Mouse (Mus musculus): ENCODE data around the gene Tanc1. TPM values are rescaled to one million over a fixed set of nuclear protein-coding genes. Genes with fewer than 3 reads are reported as not detected.

The Tanc1 gene
- polyA plus RNA-seq, 1 experiment from 2014 or later, result 22.9 TPM

- H3K4me1 ChIP-seq (replicated peaks), result peaks cover 30% of the 10 kb centered on the region
- no peak overlapping the region for H3K4me3 ChIP-seq
- H3K9me3 ChIP-seq (replicated peaks), result no peaks in the 10 kb centered on the region
- H3K4me2 ChIP-seq, result no peak overlapping the region
- 82% methylated on average over 5 of the region's 5 CpGs for WGBS
- no peaks in the 10 kb centered on the region for H3K36me3 ChIP-seq
- H3K27ac ChIP-seq, result no peak overlapping the region
- H3K27me3 ChIP-seq, result no peaks in the 10 kb centered on the region
- no peak overlapping the region for H3K9ac ChIP-seq
- ATAC-seq (replicated peaks; ENCODE audit: insufficient number of reproducible peaks, insufficient read depth, low FRiP score, low read depth), result no peak
These were observed 111.5 kb downstream of the Tanc1 start for GRCm38 (mm10) chr2:59723311-59723710.

DNA sequence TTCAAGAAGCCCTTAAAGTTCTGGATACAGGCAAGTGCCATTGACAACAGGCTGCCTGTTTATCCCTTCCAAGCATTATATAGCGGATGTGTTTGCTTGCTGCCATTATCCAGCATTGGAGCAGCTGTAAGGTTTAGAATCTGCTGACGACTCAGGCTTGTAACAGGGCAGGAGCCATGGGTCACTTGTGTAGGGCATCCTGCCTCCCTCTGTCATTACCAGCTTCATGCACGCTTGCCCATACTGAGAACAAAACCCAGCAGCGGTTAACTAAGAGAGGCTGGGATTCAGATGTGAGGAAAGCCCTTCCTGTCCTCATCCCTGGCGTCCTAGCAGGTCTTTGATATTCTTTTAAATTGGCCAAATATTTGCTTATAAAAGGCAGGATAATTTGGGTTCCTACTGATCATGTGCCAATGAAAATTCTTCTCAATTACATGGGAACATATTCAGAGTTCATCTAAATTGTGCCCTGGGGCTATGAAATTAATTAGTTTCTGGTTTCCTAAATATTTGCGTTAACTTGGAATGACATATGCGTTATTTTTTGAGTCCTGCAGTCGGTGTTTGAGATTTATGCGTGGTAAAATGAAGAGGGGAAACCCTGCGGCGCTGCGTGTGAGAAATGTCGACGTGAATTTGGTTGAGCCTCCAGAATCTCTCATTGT is 113.8 kb downstream of the Tanc1 start:
- H3K27me3 ChIP-seq, result no peaks in the 10 kb centered on the region
- peaks cover 9% of the 10 kb centered on the region; the same call in 1 of the 2 replicates for H3K36me3 ChIP-seq
- 81% methylated on average over 14 of the region's 14 CpGs for WGBS
- no peaks in the 10 kb centered on the region for H3K9me3 ChIP-seq (replicated peaks)
- H3K4me1 ChIP-seq (replicated peaks), result peaks cover 24% of the 10 kb centered on the region
- H3K27ac ChIP-seq, result no peak overlapping the region
- no peak for ATAC-seq (replicated peaks; ENCODE audit: insufficient number of reproducible peaks, insufficient read depth, low FRiP score, low read depth)
- no peak overlapping the region for H3K4me2 ChIP-seq
- no peak overlapping the region for H3K4me3 ChIP-seq
- H3K9ac ChIP-seq, result no peak overlapping the region

- Histone ChIP-seq H3K9ac (no peak overlapping the region), H3K27me3 (no peaks in the 10 kb centered on the region), H3K9me3 (replicated peaks) (no peaks in the 10 kb centered on the region), H3K36me3 (peaks cover 9% of the 10 kb centered on the region; the same call in 1 of the 2 replicates), H3K4me2 (no peak overlapping the region), H3K4me1 (replicated peaks) (peaks cover 12% of the 10 kb centered on the region), H3K27ac (no peak overlapping the region), H3K4me3 (no peak overlapping the region)
- no peak for ATAC-seq (replicated peaks; ENCODE audit: insufficient number of reproducible peaks, insufficient read depth, low FRiP score, low read depth)
- 74% methylated on average over 3 of the region's 3 CpGs for WGBS
These were observed 120.0 kb downstream of the Tanc1 start for GRCm38 (mm10) chr2:59731831-59732230.

GRCm38 (mm10) chr2:59733410-59733809 is 121.6 kb downstream of the Tanc1 start:
- Histone ChIP-seq H3K9me3 (replicated peaks) (no peaks in the 10 kb centered on the region), H3K4me2 (no peak overlapping the region), H3K27ac (no peak overlapping the region), H3K9ac (no peak overlapping the region), H3K4me3 (no peak overlapping the region), H3K36me3 (peaks cover 9% of the 10 kb centered on the region; the same call in 1 of the 2 replicates), H3K27me3 (no peaks in the 10 kb centered on the region), H3K4me1 (replicated peaks) (peaks cover 20% of the 10 kb centered on the region)
- ATAC-seq (replicated peaks; ENCODE audit: insufficient number of reproducible peaks, insufficient read depth, low FRiP score, low read depth), result no peak
- 67% methylated on average over 5 of the region's 5 CpGs for WGBS

GRCm38 (mm10) chr2:59736401-59736898 is 124.6 kb downstream of the Tanc1 start:
- Histone ChIP-seq H3K36me3 (no peaks in the 10 kb centered on the region), H3K9ac (no peak overlapping the region), H3K4me2 (no peak overlapping the region), H3K4me1 (replicated peaks) (peaks cover 29% of the 10 kb centered on the region), H3K4me3 (no peak overlapping the region), H3K9me3 (replicated peaks) (no peaks in the 10 kb centered on the region), H3K27me3 (no peaks in the 10 kb centered on the region), H3K27ac (no peak overlapping the region)
- no peak for ATAC-seq (replicated peaks; ENCODE audit: insufficient number of reproducible peaks, insufficient read depth, low FRiP score, low read depth)
- 66% methylated on average over 10 of the region's 10 CpGs for WGBS

GRCm38 (mm10) chr2:59737368-59737767 is 125.5 kb downstream of the Tanc1 start:
- WGBS, result 89% methylated on average over 6 of the region's 6 CpGs
- no peaks in the 10 kb centered on the region for H3K27me3 ChIP-seq
- no peak overlapping the region for H3K27ac ChIP-seq
- H3K4me1 ChIP-seq (replicated peaks), result peaks cover 36% of the 10 kb centered on the region
- no peak overlapping the region for H3K4me2 ChIP-seq
- H3K9ac ChIP-seq, result no peak overlapping the region
- no peak overlapping the region for H3K4me3 ChIP-seq
- no peaks in the 10 kb centered on the region for H3K9me3 ChIP-seq (replicated peaks)
- ATAC-seq (replicated peaks; ENCODE audit: insufficient number of reproducible peaks, insufficient read depth, low FRiP score, low read depth), result no peak
- no peaks in the 10 kb centered on the region for H3K36me3 ChIP-seq

GRCm38 (mm10) chr2:59738356-59738755 is 126.5 kb downstream of the Tanc1 start:
- no peaks in the 10 kb centered on the region for H3K36me3 ChIP-seq
- H3K4me1 ChIP-seq (replicated peaks), result peaks cover 38% of the 10 kb centered on the region
- no peak overlapping the region for H3K9ac ChIP-seq
- H3K27me3 ChIP-seq, result no peaks in the 10 kb centered on the region
- no peak overlapping the region for H3K4me3 ChIP-seq
- 0 out of 2 replicates have a peak, but pooled peaks have one; percentile 57 for ATAC-seq (replicated peaks; ENCODE audit: insufficient number of reproducible peaks, insufficient read depth, low FRiP score, low read depth)
- no peaks in the 10 kb centered on the region for H3K9me3 ChIP-seq (replicated peaks)
- 78% methylated on average over 5 of the region's 5 CpGs for WGBS
- H3K4me2 ChIP-seq, result no peak overlapping the region
- no peak overlapping the region for H3K27ac ChIP-seq

- no peak for ATAC-seq (replicated peaks; ENCODE audit: insufficient number of reproducible peaks, insufficient read depth, low FRiP score, low read depth)
- Histone ChIP-seq H3K27me3 (no peaks in the 10 kb centered on the region), H3K4me3 (no peak overlapping the region), H3K9me3 (replicated peaks) (no peaks in the 10 kb centered on the region), H3K27ac (no peak overlapping the region), H3K9ac (no peak overlapping the region), H3K36me3 (no peaks in the 10 kb centered on the region), H3K4me1 (replicated peaks) (peaks cover 38% of the 10 kb centered on the region), H3K4me2 (no peak overlapping the region)
- WGBS, result 81% methylated on average over 8 of the region's 8 CpGs
These were observed 127.2 kb downstream of the Tanc1 start for GRCm38 (mm10) chr2:59739036-59739435.

DNA sequence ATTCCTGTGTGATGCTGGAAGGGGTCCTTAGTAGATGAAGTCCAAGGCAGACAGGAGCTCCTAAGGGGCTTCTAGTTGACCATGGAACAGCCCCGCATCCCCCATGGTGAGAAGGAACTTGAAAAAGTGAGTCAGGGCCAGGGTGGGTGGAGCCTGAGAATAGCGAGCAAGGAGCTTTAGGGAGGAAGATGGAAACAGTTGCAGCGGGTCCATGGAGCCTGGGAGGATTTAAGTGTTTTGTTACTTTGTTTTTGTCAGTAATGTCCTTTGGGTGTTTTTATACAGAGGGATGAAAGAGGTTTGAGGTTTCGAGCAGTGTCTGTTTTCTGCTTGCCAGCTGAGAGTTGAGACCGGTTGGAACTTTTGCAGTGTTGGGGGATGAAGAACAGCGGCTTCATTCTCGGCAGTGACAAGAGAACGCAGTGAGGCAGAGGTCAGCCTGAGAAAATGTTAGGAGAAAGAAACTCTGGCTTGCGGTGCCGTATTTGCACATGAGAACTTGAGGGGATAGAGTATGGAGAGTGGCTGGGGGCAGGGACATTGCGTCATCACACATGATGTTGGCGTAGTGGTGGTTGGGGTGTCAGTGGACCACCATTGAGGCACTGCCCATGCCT is 130.8 kb downstream of the Tanc1 start:
- Histone ChIP-seq H3K4me1 (replicated peaks) (peaks cover 39% of the 10 kb centered on the region), H3K4me2 (no peak overlapping the region), H3K36me3 (no peaks in the 10 kb centered on the region), H3K9me3 (replicated peaks) (no peaks in the 10 kb centered on the region), H3K27me3 (no peaks in the 10 kb centered on the region), H3K9ac (no peak overlapping the region), H3K27ac (peak overlapping the region; percentile 0; the same call in 1 of the 2 replicates), H3K4me3 (no peak overlapping the region)
- 54% methylated on average over 12 of the region's 12 CpGs for WGBS
- no peak for ATAC-seq (replicated peaks; ENCODE audit: insufficient number of reproducible peaks, insufficient read depth, low FRiP score, low read depth)

DNA sequence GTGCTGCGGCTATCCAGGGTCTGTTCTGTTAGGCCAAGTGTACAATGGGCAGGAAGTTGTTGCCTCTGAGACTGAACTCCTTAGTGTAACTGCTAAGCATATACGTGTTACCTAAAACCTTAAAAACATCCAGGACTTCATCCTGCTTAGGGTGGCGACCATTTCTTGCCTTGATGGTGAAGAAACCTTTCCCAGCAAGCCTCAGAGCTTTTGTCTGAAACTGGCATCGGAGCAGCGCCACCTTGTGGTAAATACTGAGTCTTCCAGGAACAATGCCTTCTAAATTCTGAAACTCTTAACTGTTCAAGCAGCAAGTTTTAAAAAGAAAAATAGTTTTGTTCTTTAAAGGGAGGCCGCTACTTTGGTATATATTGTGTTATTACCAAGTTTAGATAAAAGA is 133.6 kb downstream of the Tanc1 start:
- Histone ChIP-seq H3K4me2 (no peak overlapping the region), H3K27me3 (no peaks in the 10 kb centered on the region), H3K27ac (0 out of 2 replicates have a peak overlapping the region, but pooled peaks have one; percentile 20), H3K36me3 (no peaks in the 10 kb centered on the region), H3K9me3 (replicated peaks) (no peaks in the 10 kb centered on the region), H3K4me3 (no peak overlapping the region), H3K4me1 (replicated peaks) (peaks cover 23% of the 10 kb centered on the region), H3K9ac (no peak overlapping the region)
- ATAC-seq (replicated peaks; ENCODE audit: insufficient number of reproducible peaks, insufficient read depth, low FRiP score, low read depth), result no peak
- 33% methylated on average over 6 of the region's 6 CpGs for WGBS

GRCm38 (mm10) chr2:59746070-59746469 is 134.2 kb downstream of the Tanc1 start:
- peaks cover 23% of the 10 kb centered on the region for H3K4me1 ChIP-seq (replicated peaks)
- ATAC-seq (replicated peaks; ENCODE audit: insufficient number of reproducible peaks, insufficient read depth, low FRiP score, low read depth), result no peak
- H3K27ac ChIP-seq, result peak overlapping the region; percentile 20; the same call in 1 of the 2 replicates
- H3K4me2 ChIP-seq, result no peak overlapping the region
- H3K36me3 ChIP-seq, result no peaks in the 10 kb centered on the region
- no peak overlapping the region for H3K4me3 ChIP-seq
- no peak overlapping the region for H3K9ac ChIP-seq
- no peaks in the 10 kb centered on the region for H3K9me3 ChIP-seq (replicated peaks)
- WGBS, result 72% methylated on average over 9 of the region's 9 CpGs
- H3K27me3 ChIP-seq, result no peaks in the 10 kb centered on the region

Data from heart, embryonic 15.5 days (tissue).